Mouse (Mus musculus) lung, embryonic 14.5 days (tissue): ENCODE results near the gene Nat8f2. TPM values are rescaled to one million over a fixed set of nuclear protein-coding genes. Genes with fewer than 3 reads are reported as not detected.
A peak's percentile ranks its signal among the peaks of the same experiment; 100 is the strongest.
"Not testable (repeated sequence)": the region's sequence is repeated elsewhere in the genome, so short reads cannot be mapped to it uniquely, and the experiment has no call there.

Source experiments
- ATAC-seq: fragments of 200-750 bp; cut with Nextera tagmentation; 2 replicates; pipeline ENCODE4 v1.8.0; 2017; ENCODE audit warnings: mild to moderate bottlenecking, moderate TSS enrichment, moderate library complexity; ENCODE audit not compliant: insufficient read depth
- DNase-seq: peaks from one replicate; pipeline ENCODE4 v3.0.0-alpha.2; 2015
- H3K27ac ChIP-seq: fragments of 300-500 bp; sonication (generic); 2 replicates; pipeline ENCODE4 v1.5.1; 2014; ENCODE audit warnings: low read depth, mild to moderate bottlenecking, moderate library complexity
- H3K27me3 ChIP-seq: fragments of 300-500 bp; sonication (generic); 2 replicates; pipeline ENCODE4 v1.6.1; 2014; ENCODE audit warnings: low read length, control low read depth; ENCODE audit not compliant: insufficient read depth
- H3K36me3 ChIP-seq: fragments of 300-500 bp; sonication (generic); 2 replicates; pipeline ENCODE4 v1.6.1; 2014; ENCODE audit warnings: control low read depth; ENCODE audit not compliant: insufficient read depth
- H3K4me1 ChIP-seq: fragments of 300-500 bp; sonication (generic); 2 replicates; pipeline ENCODE4 v1.6.1; 2014; ENCODE audit warnings: antibody characterized with exemption, control low read depth; ENCODE audit not compliant: insufficient read depth
- H3K4me2 ChIP-seq: fragments of 300-500 bp; sonication (generic); 2 replicates; pipeline ENCODE4 v1.6.1; 2014; ENCODE audit warnings: mild to moderate bottlenecking
- H3K4me3 ChIP-seq: fragments of 300-500 bp; sonication (generic); 2 replicates; pipeline ENCODE4 v1.5.1; 2014; ENCODE audit warnings: low read depth, low read length
- H3K9ac ChIP-seq: fragments of 300-500 bp; sonication (generic); 2 replicates; pipeline ENCODE4 v1.6.1; 2014
- H3K9me3 ChIP-seq: fragments of 300-500 bp; sonication (generic); 2 replicates; pipeline ENCODE4 v1.6.1; 2016; ENCODE audit warnings: low read depth, low read length, control low read depth
- CTCF ChIP-seq: IDR thresholded peaks from 2 replicates; pipeline ENCODE4 v1.5.1; 2016; ENCODE audit warnings: antibody characterized with exemption, low read depth
- WGBS: fragments of 180-500 bp; shearing (Covaris S2); extraction: QIAGEN DNeasy Blood & Tissue Kit; methylation state at CpG from one replicate; pipeline ENCODE4 v1.1.7; 2014; 5-methylcytosine and 5-hydroxymethylcytosine counted together
- polyA plus RNA-seq: library from polyadenylated mRNA; unstranded; fragments of >200 nt; fragmentation: Nextera tagmentation; extraction: Ambion mirVana; gene quantifications from 2 replicates; pipeline ENCODE4 v1.2.1, GENCODE M21; 2014

Gene Nat8f2
- polyA plus RNA-seq: not detected in 2 replicates

DNA sequence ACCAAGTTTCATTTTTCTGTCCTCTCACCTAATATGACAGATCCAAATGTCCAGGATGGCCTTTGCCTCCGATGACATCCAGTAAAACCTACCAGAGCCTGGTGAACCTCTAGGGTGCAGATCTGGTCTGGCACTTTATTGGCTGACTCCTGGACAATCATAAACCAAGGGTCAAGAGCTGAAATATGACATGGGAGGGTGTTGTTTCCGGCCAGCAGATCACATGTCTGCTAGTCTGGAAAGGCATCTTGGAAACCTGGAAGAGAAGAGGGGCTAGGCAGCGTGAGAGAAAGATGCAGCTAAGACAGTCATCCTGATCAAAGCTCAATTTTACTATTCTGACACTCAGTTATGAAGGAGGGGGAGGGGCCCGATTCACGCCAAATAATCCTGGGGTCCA lies at the start of gene Nat8f2:
Nat8f2 (minus strand) TSS at position 153 of the 400 bp plus-strand sequence.
- H3K27ac ChIP-seq, H3K9me3 ChIP-seq, H3K9ac ChIP-seq, ATAC-seq, DNase-seq, H3K4me2 ChIP-seq, H3K36me3 ChIP-seq, H3K4me1 ChIP-seq, H3K4me3 ChIP-seq, H3K27me3 ChIP-seq: not testable (repeated sequence)
- WGBS: 65% methylated on average over 5 of the region's 5 CpGs

DNA sequence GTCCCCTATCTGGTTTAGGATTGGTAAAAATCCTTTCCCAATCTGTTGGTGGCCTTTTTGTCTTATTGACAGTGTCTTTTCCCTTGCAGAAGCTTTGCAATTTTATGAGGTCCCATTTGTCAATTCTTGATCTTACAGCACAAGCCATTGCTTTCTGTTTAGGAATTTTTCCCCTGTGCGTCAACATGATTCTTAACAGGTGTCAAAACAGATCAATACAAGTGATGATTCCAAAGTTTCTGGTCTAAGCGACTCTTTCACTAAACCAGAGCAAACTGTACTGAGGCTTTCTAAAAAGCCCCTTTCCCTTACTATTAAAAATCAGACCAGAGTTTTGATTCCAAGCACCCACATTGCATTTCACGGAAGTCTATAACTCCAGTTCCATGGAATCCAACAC lies 49.4 kb upstream of the Nat8f2 start:
- H3K27ac ChIP-seq, ATAC-seq: not testable (repeated sequence)

DNA sequence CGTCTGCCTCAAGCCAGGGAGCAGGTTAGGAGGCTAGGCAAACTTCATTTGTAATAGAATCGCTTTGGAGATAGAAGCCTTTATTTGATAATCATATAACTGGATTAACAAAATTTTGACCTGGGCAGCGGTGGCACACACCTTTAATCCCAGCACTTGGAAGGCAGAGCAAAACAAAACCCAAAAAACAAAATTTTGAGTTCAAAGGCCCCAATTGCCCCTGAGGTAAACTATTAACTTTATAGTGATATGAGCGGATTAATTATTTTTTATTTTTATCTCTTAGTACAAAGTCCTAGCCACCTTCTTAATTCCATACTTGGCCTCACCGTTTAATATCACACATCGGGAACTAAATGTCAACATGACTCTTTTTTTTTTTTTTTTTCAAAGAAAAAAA lies 47.6 kb upstream of the Nat8f2 start:
- 80% methylated on average over 6 of the region's 6 CpGs for WGBS
- Histone ChIP-seq H3K9me3 (no peaks in the 10 kb centered on the region), H3K27me3 (no peaks in the 10 kb centered on the region), H3K9ac (peak overlapping the region; percentile 71), H3K4me3 (peak overlapping the region; percentile 63), H3K4me1 (peaks cover 8% of the 10 kb centered on the region; the same call in 1 of the 2 replicates), H3K4me2 (peak overlapping the region; percentile 89), H3K36me3 (peaks cover 4% of the 10 kb centered on the region; the same call in 1 of the 2 replicates), H3K27ac (peak overlapping the region; percentile 90)
- no peak for TF ChIP-seq CTCF
- DNase-seq: no peak
- no peak for ATAC-seq

More for the DNA sequence above, 49.4 kb upstream of the Nat8f2 start:
- not testable (repeated sequence) for H3K4me3 ChIP-seq, H3K4me2 ChIP-seq, H3K9ac ChIP-seq, DNase-seq, H3K4me1 ChIP-seq, H3K9me3 ChIP-seq, H3K27me3 ChIP-seq
- H3K36me3 ChIP-seq: peaks cover 13% of the 10 kb centered on the region; the same call in 1 of the 2 replicates
- 94% methylated on average over 3 of the region's 3 CpGs for WGBS

DNA sequence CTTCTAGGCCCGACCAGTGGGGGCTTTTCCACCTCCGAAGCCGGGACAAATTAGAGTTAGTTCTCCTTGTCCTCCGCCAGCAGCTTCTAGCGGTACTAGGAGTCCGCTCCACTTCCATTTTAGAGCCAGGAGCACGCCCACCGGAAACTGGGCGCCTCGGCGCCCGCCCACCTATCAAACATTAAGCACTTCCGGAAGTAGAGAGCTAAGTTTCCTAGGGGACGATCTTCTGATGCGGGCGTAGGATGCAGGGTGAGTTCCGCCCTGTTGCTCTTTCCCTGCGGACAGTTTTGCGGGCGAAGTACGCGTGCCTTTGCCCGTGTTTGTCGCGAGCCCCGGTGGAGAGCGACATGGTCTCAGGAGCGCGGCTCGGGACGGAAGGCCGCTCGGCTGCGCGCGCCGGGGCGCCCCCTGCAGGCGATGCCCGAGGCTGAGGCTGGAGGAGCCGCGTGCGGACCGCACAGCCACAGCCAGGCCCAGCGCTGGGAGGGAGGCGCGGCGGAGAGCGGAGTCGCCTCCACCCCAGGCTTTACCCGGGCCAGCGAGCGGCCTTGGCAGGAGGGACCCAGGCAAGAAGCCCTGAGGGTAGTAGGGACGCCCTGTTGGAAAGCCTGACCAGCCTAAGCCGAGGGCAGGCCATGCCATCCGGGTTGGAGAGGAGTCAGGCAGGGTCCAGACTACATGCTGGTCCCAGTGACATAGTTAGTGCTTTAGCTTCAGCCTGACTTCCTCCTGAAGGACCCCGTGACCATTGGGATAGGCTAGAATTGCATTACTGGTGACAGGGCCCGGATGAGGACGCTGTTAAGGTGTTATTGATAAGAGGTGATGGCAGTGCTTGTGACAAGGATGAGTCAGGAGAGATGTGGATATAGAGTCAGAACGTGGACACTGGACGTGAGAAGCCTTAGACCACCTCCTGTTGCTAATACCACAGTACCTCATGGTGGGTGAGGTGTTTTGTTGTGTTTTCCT lies 46.9 kb upstream of the Nat8f2 start, which contains the start of gene Nat8f1:
Nat8f1 (minus strand) TSS at position 149 of the 975 bp plus-strand sequence.
- peak; percentile 28 for TF ChIP-seq CTCF
- H3K4me3 ChIP-seq: peak within 1 kb of the TSS; percentile 63
- not testable (repeated sequence) for H3K9me3 ChIP-seq, H3K4me1 ChIP-seq, H3K27me3 ChIP-seq, H3K36me3 ChIP-seq
- peak within 1 kb of the TSS; percentile 90 for H3K27ac ChIP-seq
- ATAC-seq (peak; percentile 97), DNase-seq (peak; percentile 94)
- H3K9ac ChIP-seq: peak within 1 kb of the TSS; percentile 71
- under 1% methylated on average over 60 of the region's 61 CpGs for WGBS
- H3K4me2 ChIP-seq: peak within 1 kb of the TSS; percentile 89

DNA sequence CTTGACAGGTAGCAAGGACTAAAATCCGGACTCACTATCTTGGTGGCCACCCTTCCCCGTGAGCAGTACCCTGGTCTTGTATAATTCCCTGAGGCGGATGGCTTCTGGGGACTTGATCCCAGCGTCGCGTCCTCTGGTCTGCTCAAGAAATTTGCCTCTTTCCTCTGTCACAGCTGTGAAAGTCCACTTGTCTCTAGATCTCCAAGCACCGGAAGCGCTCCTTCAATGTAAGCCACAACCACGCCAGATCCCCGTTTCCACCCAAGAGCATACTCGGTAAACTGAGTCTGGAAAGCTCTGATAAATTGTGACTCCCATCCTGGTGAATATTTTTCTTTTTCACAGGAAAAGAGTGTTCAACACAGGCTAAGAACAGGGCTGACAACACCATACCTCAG lies 46.2 kb upstream of the Nat8f2 start:
- peak overlapping the region; percentile 90 for H3K27ac ChIP-seq
- peak overlapping the region; percentile 89 for H3K4me2 ChIP-seq
- TF ChIP-seq CTCF: no peak
- peak overlapping the region; percentile 63 for H3K4me3 ChIP-seq
- no peaks in the 10 kb centered on the region for H3K27me3 ChIP-seq
- peaks cover 8% of the 10 kb centered on the region; the same call in 1 of the 2 replicates for H3K4me1 ChIP-seq
- no peaks in the 10 kb centered on the region for H3K9me3 ChIP-seq
- WGBS: 4% methylated on average over 11 of the region's 11 CpGs
- DNase-seq (peak; percentile 34), ATAC-seq (peak; percentile 30; the same call in 1 of the 2 replicates)
- peak overlapping the region; percentile 71 for H3K9ac ChIP-seq
- no peaks in the 10 kb centered on the region for H3K36me3 ChIP-seq

DNA sequence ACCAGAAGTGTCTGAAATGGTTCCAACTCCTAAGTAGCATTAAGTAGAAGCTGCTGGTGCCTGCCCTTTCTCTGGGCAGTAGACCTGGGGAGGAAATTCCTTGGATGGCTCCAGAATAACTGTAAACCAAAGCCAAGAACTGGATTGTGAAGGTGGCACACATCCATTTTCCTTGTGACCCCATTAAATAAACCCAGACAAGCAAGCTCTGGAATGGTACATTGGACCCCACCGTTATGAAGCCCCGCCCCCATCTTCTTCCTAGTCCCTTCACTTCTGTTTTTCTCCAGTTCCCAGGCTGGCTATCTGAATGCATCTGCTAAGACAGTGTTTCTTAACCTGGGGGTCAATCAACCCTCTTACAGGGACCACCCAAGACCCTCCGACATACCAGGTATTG lies 42.6 kb upstream of the Nat8f2 start, which contains the start of gene Tprkb:
Tprkb (plus strand) TSS at position 279 of the 400 bp plus-strand sequence.
- 78% methylated on average over 3 of the region's 3 CpGs for WGBS
- ATAC-seq: no peak
- H3K9me3 ChIP-seq: no peaks in the 10 kb centered on the region

DNA sequence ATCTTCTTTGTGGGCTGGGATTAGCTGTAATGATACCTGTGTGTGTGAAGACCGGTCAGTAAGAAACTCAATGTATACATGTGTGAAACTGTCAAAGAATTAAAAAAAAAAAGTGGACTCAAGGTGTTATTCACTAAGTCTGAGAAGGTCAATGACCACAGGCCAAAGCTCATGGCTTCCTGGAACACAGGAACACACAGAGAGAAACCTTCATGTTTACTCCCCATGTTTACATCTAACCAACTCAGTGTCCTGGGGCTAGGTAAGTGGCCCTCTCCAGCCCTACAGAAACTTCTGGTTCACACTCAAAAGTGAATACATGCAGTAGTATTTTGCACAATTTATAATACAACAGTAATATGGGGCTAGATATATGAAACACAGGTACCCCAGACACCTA lies 40.7 kb upstream of the Nat8f2 start:
- no peaks in the 10 kb centered on the region for H3K9me3 ChIP-seq
- H3K4me2 ChIP-seq: no peak overlapping the region
- H3K4me1 ChIP-seq: peaks cover 2% of the 10 kb centered on the region; the same call in 1 of the 2 replicates
- no peak overlapping the region for H3K9ac ChIP-seq
- DNase-seq: no peak
- WGBS: 86% methylated on average over 1 of the region's 1 CpGs
- H3K4me3 ChIP-seq: no peak overlapping the region
- H3K27me3 ChIP-seq: no peaks in the 10 kb centered on the region
- no peak overlapping the region for H3K27ac ChIP-seq
- TF ChIP-seq CTCF: no peak
- H3K36me3 ChIP-seq: no peaks in the 10 kb centered on the region
- no peak for ATAC-seq

More for the DNA sequence above, 42.6 kb upstream of the Nat8f2 start, which contains the start of gene Tprkb:
- TF ChIP-seq CTCF: no peak
- H3K27me3 ChIP-seq: no peaks in the 10 kb centered on the region
- no peak within 1 kb of the TSS for H3K9ac ChIP-seq
- no peak within 1 kb of the TSS for H3K4me2 ChIP-seq
- H3K4me3 ChIP-seq: no peak within 1 kb of the TSS
- H3K4me1 ChIP-seq: peaks cover 8% of the 10 kb centered on the region; the same call in 1 of the 2 replicates
- DNase-seq: no peak
- H3K27ac ChIP-seq: no peak within 1 kb of the TSS
- no peaks in the 10 kb centered on the region for H3K36me3 ChIP-seq
